Mouse (Mus musculus) testis, adult 2 months (tissue): ENCODE measurements around the gene Zfp933. TPM values are rescaled to one million over a fixed set of nuclear protein-coding genes. Genes with fewer than 3 reads are reported as not detected.
"Not testable (repeated sequence)": the region's sequence is repeated elsewhere in the genome, so short reads cannot be mapped to it uniquely, and the experiment has no call there.

Experiments
- H3K27ac ChIP-seq: fragments of 200-500 bp; 2 replicates; pipeline ENCODE4 v1.5.1; 2012; ENCODE audit warnings: low read depth, low read length; ENCODE audit not compliant: control insufficient read depth, insufficient read depth
- H3K27me3 ChIP-seq: fragments of 200-500 bp; 2 replicates; pipeline ENCODE4 v1.6.1; 2012; ENCODE audit warnings: mild to moderate bottlenecking, low read length, moderate library complexity; ENCODE audit not compliant: control insufficient read depth, insufficient read depth
- H3K36me3 ChIP-seq: fragments of 200-500 bp; 2 replicates; pipeline ENCODE4 v1.6.1; 2012; ENCODE audit warnings: mild to moderate bottlenecking, low read length; ENCODE audit not compliant: control insufficient read depth, insufficient read depth
- H3K4me1 ChIP-seq: fragments of 200-500 bp; 2 replicates; pipeline ENCODE4 v1.6.1; 2012; ENCODE audit warnings: low read length; ENCODE audit not compliant: control insufficient read depth, insufficient read depth
- H3K4me3 ChIP-seq: fragments of 200-500 bp; 2 replicates; pipeline ENCODE4 v1.5.1; 2012; ENCODE audit warnings: low read depth, mild to moderate bottlenecking, low read length, moderate library complexity, mixed read lengths; ENCODE audit not compliant: control insufficient read depth
- CTCF ChIP-seq: fragments of 200-500 bp; IDR thresholded peaks from 2 replicates; pipeline ENCODE4 v1.5.1; 2012; ENCODE audit warnings: low read depth, mild to moderate bottlenecking, inconsistent platforms, low read length, moderate library complexity; ENCODE audit not compliant: control insufficient read depth, insufficient read depth, insufficient replicate concordance
- POLR2A ChIP-seq: fragments of 200-500 bp; IDR thresholded peaks from 2 replicates; pipeline ENCODE4 v1.6.1; 2012; ENCODE audit warnings: low read depth, mild to moderate bottlenecking, inconsistent platforms, low read length, moderate library complexity; ENCODE audit not compliant: control insufficient read depth
- polyA plus RNA-seq: library from polyadenylated mRNA; depleted of rRNA; stranded (reverse); fragments of >200 nt; gene quantifications from 2 replicates; pipeline ENCODE4 v1.2.3, GENCODE M21; 2012

Gene Zfp933
- polyA plus RNA-seq, 1 experiment = 2.3 TPM

GRCm38 (mm10) chr4:147875852-147876575 lies 27.8 kb upstream of the Zfp933 start:
- H3K4me3 ChIP-seq = no peak overlapping the region
- H3K27ac ChIP-seq = no peak overlapping the region
- H3K4me1 ChIP-seq = no peaks in the 10 kb centered on the region
- TF ChIP-seq POLR2A (no peak), CTCF (no peak)
- no peaks in the 10 kb centered on the region for H3K27me3 ChIP-seq
- peaks cover 7% of the 10 kb centered on the region for H3K36me3 ChIP-seq

DNA sequence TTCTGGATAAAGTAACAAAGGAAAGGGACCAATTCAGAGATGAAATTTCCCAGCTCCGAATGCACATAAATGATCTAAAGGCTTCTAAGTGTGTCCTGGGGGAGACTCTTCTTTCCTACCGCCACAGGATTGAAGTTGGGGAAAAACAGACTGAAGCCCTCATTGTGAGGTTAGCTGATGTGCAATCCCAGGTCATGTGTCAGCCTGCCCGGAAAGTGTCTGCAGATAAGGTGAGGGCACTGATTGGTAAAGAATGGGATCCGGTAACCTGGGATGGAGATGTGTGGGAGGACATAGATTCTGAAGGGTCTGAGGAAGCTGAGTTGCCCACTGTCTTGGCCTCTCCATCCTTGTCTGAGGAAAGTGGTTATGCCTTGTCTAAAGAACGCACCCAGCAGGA lies 21.1 kb upstream of the Zfp933 start:
- H3K36me3 ChIP-seq = peaks cover 2% of the 10 kb centered on the region; the same call in 1 of the 2 replicates
- TF ChIP-seq POLR2A = no peak
- TF ChIP-seq CTCF = no peak
- H3K27me3 ChIP-seq = no peaks in the 10 kb centered on the region
- H3K4me1 ChIP-seq = peaks cover 12% of the 10 kb centered on the region
- H3K4me3 ChIP-seq = peak overlapping the region; percentile 98
- peak overlapping the region; percentile 61 for H3K27ac ChIP-seq

- Histone ChIP-seq H3K4me1 (peaks cover 12% of the 10 kb centered on the region), H3K4me3 (peak within 1 kb of the TSS; percentile 98), H3K27ac (peak within 1 kb of the TSS; percentile 93), H3K36me3 (peaks cover 2% of the 10 kb centered on the region; the same call in 1 of the 2 replicates), H3K27me3 (no peaks in the 10 kb centered on the region)
- TF ChIP-seq CTCF (no peak), POLR2A (peak; percentile 75)
Observed at GRCm38 (mm10) chr4:147868450-147869031, 20.4 kb upstream of the Zfp933 start, which contains the start of the genes Miip and Fv1. Miip (minus strand) TSS chr4:147868816. Fv1 (plus strand) TSS chr4:147868979.

DNA sequence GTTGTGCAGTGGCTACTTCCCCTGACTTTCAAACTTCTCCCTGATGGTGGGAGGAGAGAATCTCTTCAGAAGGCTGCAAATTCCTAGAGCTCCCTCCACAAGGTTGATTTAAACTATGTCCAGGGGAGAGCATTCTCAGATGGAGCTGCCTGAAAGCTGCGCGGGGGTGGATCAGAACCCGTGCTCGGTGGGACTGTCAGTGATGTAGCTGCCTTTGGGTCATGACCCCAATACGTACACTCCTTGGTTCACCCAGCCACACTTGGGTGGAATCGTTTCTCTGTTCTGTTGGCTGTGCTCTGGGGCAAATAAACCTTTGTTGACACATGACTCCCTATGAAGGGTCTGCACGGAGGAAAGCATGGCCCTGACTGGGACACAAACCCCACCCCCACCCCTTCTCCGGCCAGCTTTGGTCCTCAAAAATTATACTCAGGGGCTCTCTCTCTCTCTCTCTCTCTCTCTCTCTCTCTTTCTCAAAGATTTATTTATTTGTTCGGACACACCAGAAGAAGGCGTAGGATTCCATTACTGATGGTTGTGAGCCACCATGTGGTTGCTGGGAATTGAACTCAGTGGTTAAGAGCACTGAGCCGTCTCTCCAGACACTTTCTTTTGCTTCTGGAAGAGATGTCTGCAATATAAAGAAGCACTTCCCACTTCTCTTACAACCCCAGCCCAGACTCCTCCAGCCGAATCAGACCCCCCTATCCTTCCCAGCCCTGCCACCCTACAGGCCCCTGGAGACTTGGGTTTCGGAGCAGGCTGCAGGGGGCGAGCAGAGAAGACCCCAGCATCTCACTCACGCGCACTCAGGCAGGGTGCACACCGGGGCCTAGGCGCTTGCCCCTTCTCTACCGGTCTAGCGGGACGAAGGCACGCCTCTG lies 19.6 kb upstream of the Zfp933 start:
- Histone ChIP-seq H3K36me3 (peaks cover 2% of the 10 kb centered on the region; the same call in 1 of the 2 replicates), H3K4me1 (peaks cover 12% of the 10 kb centered on the region), H3K27ac (peak overlapping the region; percentile 93), H3K27me3 (no peaks in the 10 kb centered on the region), H3K4me3 (peak overlapping the region; percentile 98)
- no peak for TF ChIP-seq POLR2A
- no peak for TF ChIP-seq CTCF

DNA sequence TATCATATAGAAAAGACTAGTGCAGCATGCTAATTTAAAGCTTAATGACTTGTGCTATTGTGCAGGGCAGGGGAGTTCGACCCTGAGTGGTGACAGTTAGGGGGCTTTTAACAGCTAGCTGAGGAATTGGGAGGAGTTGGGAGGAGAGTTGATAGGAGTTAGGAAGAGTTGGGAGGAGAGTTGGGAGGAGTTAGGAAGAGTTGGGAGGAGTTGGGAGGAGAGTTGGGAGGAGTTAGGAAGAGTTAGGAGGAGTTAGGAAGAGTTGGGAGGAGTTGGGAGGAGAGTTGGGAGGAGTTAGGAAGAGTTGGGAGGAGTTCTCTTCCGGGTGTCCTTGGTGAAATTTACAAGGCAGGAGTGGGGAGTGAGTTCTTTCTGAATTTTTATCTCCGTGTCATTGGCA lies 18.6 kb upstream of the Zfp933 start:
- not testable (repeated sequence) for H3K4me3 ChIP-seq, H3K36me3 ChIP-seq, H3K27ac ChIP-seq, H3K27me3 ChIP-seq
- peaks cover 12% of the 10 kb centered on the region for H3K4me1 ChIP-seq

DNA sequence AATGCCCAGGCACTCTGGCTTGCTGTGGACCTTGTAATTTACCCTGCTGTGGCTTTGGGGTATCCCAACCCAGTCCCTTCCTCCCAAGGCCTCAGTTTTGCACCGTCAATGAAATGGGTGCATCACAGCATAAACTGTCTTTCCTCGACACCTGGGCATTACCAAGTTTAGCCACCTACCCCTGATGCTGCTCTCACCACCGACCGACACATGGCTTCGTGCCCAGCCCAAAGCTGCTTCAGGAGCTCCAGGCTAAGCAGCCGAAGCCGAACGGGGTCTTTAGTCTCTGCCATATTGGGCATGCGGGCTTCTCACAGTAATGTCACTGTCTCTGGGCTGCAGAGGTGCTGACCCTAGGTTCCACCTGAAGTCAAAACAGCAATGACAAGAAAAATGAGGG lies 17.9 kb upstream of the Zfp933 start:
- Histone ChIP-seq H3K4me1 (peaks cover 12% of the 10 kb centered on the region), H3K27me3 (no peaks in the 10 kb centered on the region), H3K36me3 (peaks cover 2% of the 10 kb centered on the region; the same call in 1 of the 2 replicates), H3K27ac (peak overlapping the region; percentile 46), H3K4me3 (no peak overlapping the region)
- no peak for TF ChIP-seq POLR2A
- no peak for TF ChIP-seq CTCF

DNA sequence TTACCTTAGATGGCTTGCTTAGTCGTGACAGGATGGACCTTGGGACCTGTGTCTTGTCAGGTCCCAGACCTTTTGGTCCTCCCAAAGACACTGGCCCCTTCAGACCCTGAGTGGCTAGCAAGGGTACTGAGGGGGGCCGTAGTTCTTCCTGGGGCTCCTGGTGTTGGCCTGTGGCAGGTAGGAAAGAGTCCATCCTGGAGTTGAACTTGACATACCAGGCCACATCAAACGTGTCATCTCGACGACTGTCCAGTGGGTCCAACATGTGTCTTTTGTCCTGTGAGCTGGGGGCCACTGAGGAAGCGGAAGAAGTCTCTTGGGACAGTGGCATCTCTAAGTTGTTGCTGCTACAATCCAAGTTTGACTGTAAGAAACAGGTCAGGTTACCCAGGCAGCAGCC lies 17.5 kb upstream of the Zfp933 start:
- Histone ChIP-seq H3K4me3 (no peak overlapping the region), H3K36me3 (peaks cover 2% of the 10 kb centered on the region; the same call in 1 of the 2 replicates), H3K4me1 (peaks cover 12% of the 10 kb centered on the region), H3K27ac (peak overlapping the region; percentile 46), H3K27me3 (no peaks in the 10 kb centered on the region)
- no peak for TF ChIP-seq POLR2A
- TF ChIP-seq CTCF = no peak
